Mouse (Mus musculus): Measurements from ENCODE around the gene Neurog1. TPM values are rescaled to one million over a fixed set of nuclear protein-coding genes. Genes with fewer than 3 reads are reported as not detected.
A peak's percentile ranks its signal among the peaks of the same experiment; 100 is the strongest.

Neurog1 gene
- polyA plus RNA-seq, 1 experiment from 2014 or later, result 0.18 TPM

- H3K36me3 ChIP-seq, result no peaks in the 10 kb centered on the region
- no peak for ATAC-seq (ENCODE audit: low FRiP score)
- no peak overlapping the region for H3K9ac ChIP-seq (replicated peaks)
- no peaks in the 10 kb centered on the region for H3K9me3 ChIP-seq (replicated peaks)
- H3K27me3 ChIP-seq (replicated peaks), result peaks cover 75% of the 10 kb centered on the region
- 2% methylated on average over 6 of the region's 7 CpGs for WGBS
- no peak overlapping the region for H3K4me2 ChIP-seq
- peaks cover 11% of the 10 kb centered on the region; the same call in 1 of the 2 replicates for H3K4me1 ChIP-seq
- H3K27ac ChIP-seq (replicated peaks), result no peak overlapping the region
- no peak overlapping the region for H3K4me3 ChIP-seq (replicated peaks)
Measured at GRCm38 (mm10) chr13:56228790-56229189, 23.2 kb downstream of the Neurog1 start.

- H3K9ac ChIP-seq (replicated peaks), result no peak overlapping the region
- no peaks in the 10 kb centered on the region for H3K9me3 ChIP-seq (replicated peaks)
- H3K36me3 ChIP-seq, result no peaks in the 10 kb centered on the region
- no peak overlapping the region for H3K4me3 ChIP-seq (replicated peaks)
- peaks cover 92% of the 10 kb centered on the region for H3K27me3 ChIP-seq (replicated peaks)
- ATAC-seq (ENCODE audit: low FRiP score), result no peak
- H3K4me1 ChIP-seq, result peaks cover 31% of the 10 kb centered on the region
- 20% methylated on average over 10 of the region's 10 CpGs for WGBS
- H3K27ac ChIP-seq (replicated peaks), result no peak overlapping the region
- no peak overlapping the region for H3K4me2 ChIP-seq
Measured at GRCm38 (mm10) chr13:56226175-56226954, 25.6 kb downstream of the Neurog1 start.

- H3K27ac ChIP-seq (replicated peaks), result no peak overlapping the region
- H3K9me3 ChIP-seq (replicated peaks), result no peaks in the 10 kb centered on the region
- H3K27me3 ChIP-seq (replicated peaks), result peaks cover 80% of the 10 kb centered on the region
- no peak overlapping the region for H3K4me3 ChIP-seq (replicated peaks)
- H3K4me1 ChIP-seq, result peaks cover 36% of the 10 kb centered on the region
- no peak overlapping the region for H3K9ac ChIP-seq (replicated peaks)
- WGBS, result 9% methylated on average over 21 of the region's 21 CpGs
- no peak for ATAC-seq (ENCODE audit: low FRiP score)
- no peaks in the 10 kb centered on the region for H3K36me3 ChIP-seq
- no peak overlapping the region for H3K4me2 ChIP-seq
Measured at GRCm38 (mm10) chr13:56223625-56224024, 28.3 kb downstream of the Neurog1 start.

- H3K36me3 ChIP-seq, result no peaks in the 10 kb centered on the region
- H3K27me3 ChIP-seq (replicated peaks), result peaks cover 78% of the 10 kb centered on the region
- peaks cover 36% of the 10 kb centered on the region for H3K4me1 ChIP-seq
- H3K4me3 ChIP-seq (replicated peaks), result no peak overlapping the region
- H3K4me2 ChIP-seq, result no peak overlapping the region
- WGBS, result 10% methylated on average over 4 of the region's 4 CpGs
- H3K9me3 ChIP-seq (replicated peaks), result no peaks in the 10 kb centered on the region
- ATAC-seq (ENCODE audit: low FRiP score), result no peak
- no peak overlapping the region for H3K27ac ChIP-seq (replicated peaks)
- no peak overlapping the region for H3K9ac ChIP-seq (replicated peaks)
Measured at GRCm38 (mm10) chr13:56222849-56223246, 29.1 kb downstream of the Neurog1 start.

GRCm38 (mm10) chr13:56221995-56222848, 29.7 kb downstream of the Neurog1 start:
- peak; percentile 60 for ATAC-seq (ENCODE audit: low FRiP score)
- H3K4me2 ChIP-seq, result peak overlapping the region; percentile 73
- peaks cover 73% of the 10 kb centered on the region for H3K27me3 ChIP-seq (replicated peaks)
- no peaks in the 10 kb centered on the region for H3K36me3 ChIP-seq
- H3K4me1 ChIP-seq, result peaks cover 36% of the 10 kb centered on the region
- 1% methylated on average over 50 of the region's 50 CpGs for WGBS
- peak overlapping the region; percentile 37 for H3K4me3 ChIP-seq (replicated peaks)
- no peak overlapping the region for H3K27ac ChIP-seq (replicated peaks)
- no peaks in the 10 kb centered on the region for H3K9me3 ChIP-seq (replicated peaks)
- peak overlapping the region; percentile 32; the same call in 1 of the 2 replicates for H3K9ac ChIP-seq (replicated peaks)

GRCm38 (mm10) chr13:56221129-56221910, 30.6 kb downstream of the Neurog1 start:
- WGBS, result under 1% methylated on average over 45 of the region's 46 CpGs
- peaks cover 71% of the 10 kb centered on the region for H3K27me3 ChIP-seq (replicated peaks)
- peaks cover 31% of the 10 kb centered on the region for H3K4me1 ChIP-seq
- peak overlapping the region; percentile 37 for H3K4me3 ChIP-seq (replicated peaks)
- no peak overlapping the region for H3K27ac ChIP-seq (replicated peaks)
- H3K9me3 ChIP-seq (replicated peaks), result no peaks in the 10 kb centered on the region
- peak overlapping the region; percentile 32 for H3K9ac ChIP-seq (replicated peaks)
- peak; percentile 55 for ATAC-seq (ENCODE audit: low FRiP score)
- peak overlapping the region; percentile 73 for H3K4me2 ChIP-seq
- no peaks in the 10 kb centered on the region for H3K36me3 ChIP-seq

GRCm38 (mm10) chr13:56219254-56219653, 32.7 kb downstream of the Neurog1 start:
- Histone ChIP-seq H3K9ac (replicated peaks) (no peak overlapping the region), H3K4me1 (peaks cover 27% of the 10 kb centered on the region), H3K27me3 (replicated peaks) (peaks cover 56% of the 10 kb centered on the region), H3K27ac (replicated peaks) (no peak overlapping the region), H3K4me2 (no peak overlapping the region), H3K36me3 (no peaks in the 10 kb centered on the region), H3K9me3 (replicated peaks) (no peaks in the 10 kb centered on the region), H3K4me3 (replicated peaks) (no peak overlapping the region)
- WGBS, result 74% methylated on average over 9 of the region's 9 CpGs
- ATAC-seq (ENCODE audit: low FRiP score), result no peak

GRCm38 (mm10) chr13:56216090-56216489, 35.9 kb downstream of the Neurog1 start:
- ATAC-seq (ENCODE audit: low FRiP score), result no peak
- Histone ChIP-seq H3K4me1 (peaks cover 2% of the 10 kb centered on the region), H3K4me2 (no peak overlapping the region), H3K27me3 (replicated peaks) (peaks cover 30% of the 10 kb centered on the region), H3K36me3 (no peaks in the 10 kb centered on the region), H3K27ac (replicated peaks) (no peak overlapping the region), H3K9ac (replicated peaks) (no peak overlapping the region), H3K9me3 (replicated peaks) (no peaks in the 10 kb centered on the region; the same call in 1 of the 2 replicates), H3K4me3 (replicated peaks) (no peak overlapping the region)
- 5% methylated on average over 4 of the region's 4 CpGs for whole genome bisulfite sequencing

GRCm38 (mm10) chr13:56214633-56215032, 37.3 kb downstream of the Neurog1 start:
- 53% methylated on average over 5 of the region's 5 CpGs for WGBS
- Histone ChIP-seq H3K4me1 (no peaks in the 10 kb centered on the region), H3K4me2 (no peak overlapping the region), H3K9ac (replicated peaks) (no peak overlapping the region), H3K4me3 (replicated peaks) (no peak overlapping the region), H3K27ac (replicated peaks) (peak overlapping the region; percentile 4; the same call in 1 of the 2 replicates), H3K9me3 (replicated peaks) (no peaks in the 10 kb centered on the region; the same call in 1 of the 2 replicates), H3K36me3 (no peaks in the 10 kb centered on the region), H3K27me3 (replicated peaks) (peaks cover 41% of the 10 kb centered on the region)
- no peak for ATAC-seq (ENCODE audit: low FRiP score)

GRCm38 (mm10) chr13:56209067-56209411, 42.9 kb downstream of the Neurog1 start:
- Histone ChIP-seq H3K27ac (replicated peaks) (no peak overlapping the region), H3K4me1 (peaks cover 12% of the 10 kb centered on the region), H3K4me3 (replicated peaks) (no peak overlapping the region), H3K36me3 (no peaks in the 10 kb centered on the region), H3K9ac (replicated peaks) (no peak overlapping the region), H3K9me3 (replicated peaks) (no peaks in the 10 kb centered on the region; the same call in 1 of the 2 replicates), H3K27me3 (replicated peaks) (peaks cover 49% of the 10 kb centered on the region), H3K4me2 (peak overlapping the region; percentile 47)
- WGBS, result 18% methylated on average over 8 of the region's 8 CpGs
- no peak for ATAC-seq (ENCODE audit: low FRiP score)

All from neural tube, embryonic 15.5 days (tissue).